Mouse (Mus musculus) hindbrain, embryonic 11.5 days (tissue): ENCODE results near the gene Sec61a2. TPM values are rescaled to one million over a fixed set of nuclear protein-coding genes. Genes with fewer than 3 reads are reported as not detected.
A peak's percentile ranks its signal among the peaks of the same experiment; 100 is the strongest.

Source experiments
- ATAC-seq: fragments of 200-750 bp; cut with Nextera tagmentation; 2 replicates; pipeline ENCODE4 v1.8.0; 2017; ENCODE audit warnings: mild to moderate bottlenecking, moderate TSS enrichment, moderate library complexity; ENCODE audit not compliant: low FRiP score
- DNase-seq: peaks from one replicate; pipeline ENCODE4 v3.0.0-alpha.2; 2015; ENCODE audit warnings: low spot score
- H3K27ac ChIP-seq: fragments of 300-500 bp; sonication (generic); 2 replicates; pipeline ENCODE4 v1.5.1; 2014; ENCODE audit warnings: mild to moderate bottlenecking, low read depth, low read length
- H3K27me3 ChIP-seq: fragments of 300-500 bp; sonication (generic); 2 replicates; pipeline ENCODE4 v1.6.1; 2014; ENCODE audit warnings: mild to moderate bottlenecking, low read length, moderate library complexity, mixed read lengths; ENCODE audit not compliant: control insufficient read depth, insufficient read depth
- H3K36me3 ChIP-seq: fragments of 300-500 bp; sonication (generic); 2 replicates; pipeline ENCODE4 v1.6.1; 2014; ENCODE audit warnings: mild to moderate bottlenecking, low read length, moderate library complexity, mixed read lengths; ENCODE audit not compliant: control insufficient read depth, insufficient read depth
- H3K4me1 ChIP-seq: fragments of 300-500 bp; sonication (generic); replicated peaks from 2 replicates; pipeline ENCODE4 v1.6.1; 2014; ENCODE audit warnings: low read length, mixed read lengths; ENCODE audit not compliant: control insufficient read depth, insufficient read depth
- H3K4me2 ChIP-seq: fragments of 300-500 bp; sonication (generic); replicated peaks from 2 replicates; pipeline ENCODE4 v1.6.1; 2014; ENCODE audit warnings: mild to moderate bottlenecking, low read depth, low read length
- H3K4me3 ChIP-seq: fragments of 300-500 bp; sonication (generic); 2 replicates; pipeline ENCODE4 v1.5.1; 2014; ENCODE audit warnings: low read depth, low read length
- H3K9ac ChIP-seq: fragments of 300-500 bp; sonication (generic); 2 replicates; pipeline ENCODE4 v1.6.1; 2014; ENCODE audit warnings: low read depth, low read length
- H3K9me3 ChIP-seq: fragments of 300-500 bp; sonication (generic); 2 replicates; pipeline ENCODE4 v1.6.1; 2016; ENCODE audit warnings: low read length; ENCODE audit not compliant: control insufficient read depth
- WGBS: fragments of 180-500 bp; shearing (Covaris S2); extraction: QIAGEN DNeasy Blood & Tissue Kit; methylation state at CpG from one replicate; pipeline ENCODE4 v1.1.7; 2014; 5-methylcytosine and 5-hydroxymethylcytosine counted together
- polyA plus RNA-seq: library from polyadenylated mRNA; unstranded; fragments of >200 nt; fragmentation: Nextera tagmentation; extraction: Ambion mirVana; gene quantifications from 2 replicates; pipeline ENCODE4 v1.2.1, GENCODE M21; 2014

Gene Sec61a2
- 78.1 and 85.9 TPM in 2 replicates for polyA plus RNA-seq

DNA sequence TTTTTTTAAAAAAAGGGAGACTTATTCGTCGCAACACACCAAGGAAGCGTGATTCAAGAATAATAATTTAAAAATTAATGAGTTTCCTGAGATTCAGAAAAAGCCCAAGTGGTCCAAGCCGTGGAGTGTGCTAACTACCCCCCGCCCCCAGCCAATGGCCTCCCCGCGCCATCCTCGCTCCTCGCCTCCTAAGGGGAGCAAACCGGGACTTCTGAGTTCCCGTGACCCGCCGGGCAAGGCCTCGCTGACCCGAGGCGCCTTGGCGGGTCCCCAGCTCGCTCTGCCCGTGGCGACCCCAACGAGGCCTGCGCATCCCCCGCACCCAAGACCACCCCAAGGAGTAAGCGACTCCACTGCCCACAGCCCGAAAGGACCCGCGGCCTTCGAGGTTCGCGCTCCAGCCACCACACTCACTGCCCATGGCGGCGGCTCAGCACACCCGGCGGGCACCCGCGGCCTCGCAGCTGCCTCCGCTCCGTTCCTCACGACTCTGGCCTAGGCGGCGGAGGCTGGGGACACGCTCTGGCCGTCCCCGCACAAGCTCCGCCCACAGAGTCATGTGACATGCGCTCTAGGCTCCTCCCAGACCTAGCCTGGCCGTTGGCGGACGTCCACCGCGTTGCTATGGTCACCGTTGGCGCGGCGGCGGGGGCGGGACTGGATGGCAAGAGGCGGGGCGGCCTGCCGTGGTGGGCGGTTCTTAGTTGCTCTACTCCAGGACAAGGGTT lies at the start of gene Sec61a2:
Gene Sec61a2, minus strand, starts transcription at position 590 of the 728 bp plus-strand sequence.
- DNase-seq (peak; percentile 99), ATAC-seq (peak; percentile 100)
- Histone ChIP-seq H3K27ac (peak within 1 kb of the TSS; percentile 75), H3K4me2 (peak within 1 kb of the TSS; percentile 43), H3K4me3 (peak within 1 kb of the TSS; percentile 67), H3K9me3 (no peaks in the 10 kb centered on the region), H3K9ac (peak within 1 kb of the TSS; percentile 77), H3K4me1 (no peaks in the 10 kb centered on the region), H3K27me3 (no peaks in the 10 kb centered on the region), H3K36me3 (0 out of 2 replicates have a peak, but pooled peaks cover 4% of the 10 kb centered on the region)
- under 1% methylated on average over 59 of the region's 62 CpGs for WGBS

DNA sequence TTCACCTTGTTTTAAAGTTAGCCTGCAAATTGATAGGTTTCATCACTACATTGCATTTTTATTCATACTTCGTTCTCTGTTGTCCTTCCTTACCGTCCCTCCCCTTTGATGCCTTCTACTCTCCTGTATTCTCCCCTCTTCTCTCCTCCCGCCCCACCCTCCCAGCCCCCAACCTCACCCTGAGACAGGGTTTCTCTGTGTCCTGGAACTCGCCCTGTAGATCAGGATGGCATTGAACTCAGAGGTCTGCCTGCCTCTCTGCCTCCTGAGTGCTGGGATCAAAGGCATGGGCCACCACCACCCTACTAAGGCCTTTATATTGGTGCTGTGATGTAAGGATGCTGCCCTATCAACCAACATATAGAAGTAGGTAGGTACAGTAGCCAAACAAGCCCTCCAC lies 47.8 kb upstream of the Sec61a2 start:
- no peaks in the 10 kb centered on the region for H3K36me3 ChIP-seq
- 44% methylated on average over 4 of the region's 4 CpGs for WGBS
- no peaks in the 10 kb centered on the region for H3K9me3 ChIP-seq
- peak overlapping the region; percentile 55; the same call in 1 of the 2 replicates for H3K4me3 ChIP-seq
- peak overlapping the region; percentile 70 for H3K4me2 ChIP-seq
- H3K4me1 ChIP-seq, result no peaks in the 10 kb centered on the region
- H3K9ac ChIP-seq, result no peak overlapping the region
- DNase-seq (no peak), ATAC-seq (peak; percentile 21; the same call in 1 of the 2 replicates)
- no peak overlapping the region for H3K27ac ChIP-seq
- no peaks in the 10 kb centered on the region for H3K27me3 ChIP-seq

DNA sequence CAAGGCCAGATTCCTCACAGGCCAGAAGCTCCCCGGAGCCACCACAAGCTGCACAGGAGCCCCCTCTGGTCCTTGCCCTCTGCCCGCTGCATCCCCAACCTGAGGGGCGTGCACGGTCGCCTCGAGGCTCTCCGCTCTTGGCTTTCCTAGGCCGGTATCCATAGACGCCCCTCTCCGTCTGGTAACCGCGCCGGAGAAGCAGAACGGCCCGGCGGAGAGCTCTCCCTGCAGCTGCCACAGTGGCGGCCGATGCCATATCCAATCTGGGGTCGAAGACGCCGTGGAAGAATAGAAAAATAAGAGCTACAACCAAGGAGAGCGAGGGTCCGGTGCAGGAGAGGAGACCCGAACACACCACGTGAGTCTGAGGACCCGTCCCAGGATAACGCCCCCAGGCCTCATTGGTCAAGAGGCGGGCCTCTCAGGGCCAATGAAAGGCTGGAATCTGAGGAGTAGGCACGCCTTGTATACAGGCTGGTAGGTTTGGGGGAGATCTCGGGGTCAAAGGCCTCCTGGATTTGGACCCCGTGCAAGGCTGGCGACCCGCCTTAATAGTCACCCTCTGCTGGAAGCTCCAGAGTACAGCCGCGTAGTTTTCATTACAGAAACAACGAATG lies 47.3 kb upstream of the Sec61a2 start, which contains the start of gene Dhtkd1:
Gene Dhtkd1, minus strand, starts transcription at position 377 of the 617 bp plus-strand sequence.
- Histone ChIP-seq H3K4me1 (no peaks in the 10 kb centered on the region), H3K4me3 (peak within 1 kb of the TSS; percentile 55), H3K4me2 (peak within 1 kb of the TSS; percentile 70), H3K36me3 (no peaks in the 10 kb centered on the region), H3K9me3 (no peaks in the 10 kb centered on the region), H3K9ac (peak within 1 kb of the TSS; percentile 64), H3K27ac (no peak within 1 kb of the TSS), H3K27me3 (no peaks in the 10 kb centered on the region)
- WGBS, result under 1% methylated on average over 36 of the region's 36 CpGs
- ATAC-seq (peak; percentile 98), DNase-seq (peak; percentile 77)

DNA sequence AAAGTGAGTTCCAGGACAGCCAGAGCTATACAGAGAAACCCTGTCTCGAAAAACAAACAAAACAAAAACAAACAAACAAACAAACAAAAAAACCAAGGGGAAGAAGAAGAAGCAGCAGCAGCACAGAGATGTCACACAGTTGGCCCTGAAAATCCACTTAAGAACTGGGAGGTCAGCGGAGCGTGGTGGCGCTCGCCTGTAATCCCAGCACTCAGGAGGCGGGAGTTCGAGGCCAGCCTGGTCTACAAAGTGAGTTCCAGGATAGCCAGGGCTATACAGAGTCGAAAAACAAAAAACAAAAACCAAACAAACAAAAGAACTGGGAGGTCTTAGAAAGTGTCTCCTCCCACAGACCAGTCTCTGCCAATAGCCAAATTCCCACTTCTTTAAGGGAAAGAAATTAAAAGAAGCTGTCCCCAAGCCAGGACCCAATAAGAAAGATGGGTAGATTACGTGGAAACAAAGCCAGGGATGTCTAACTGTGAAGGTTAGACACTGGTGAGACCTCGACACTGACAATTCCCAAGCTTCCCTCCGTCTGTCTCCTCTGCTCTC lies 46.7 kb upstream of the Sec61a2 start:
- Histone ChIP-seq H3K27me3 (no peaks in the 10 kb centered on the region), H3K9me3 (no peaks in the 10 kb centered on the region), H3K9ac (peak overlapping the region; percentile 64), H3K36me3 (no peaks in the 10 kb centered on the region), H3K4me3 (peak overlapping the region; percentile 55), H3K4me2 (peak overlapping the region; percentile 70), H3K27ac (no peak overlapping the region), H3K4me1 (no peaks in the 10 kb centered on the region)
- ATAC-seq (0 out of 2 replicates have a peak, but pooled peaks have one; percentile 8), DNase-seq (peak; percentile 19)
- 55% methylated on average over 11 of the region's 11 CpGs for WGBS

DNA sequence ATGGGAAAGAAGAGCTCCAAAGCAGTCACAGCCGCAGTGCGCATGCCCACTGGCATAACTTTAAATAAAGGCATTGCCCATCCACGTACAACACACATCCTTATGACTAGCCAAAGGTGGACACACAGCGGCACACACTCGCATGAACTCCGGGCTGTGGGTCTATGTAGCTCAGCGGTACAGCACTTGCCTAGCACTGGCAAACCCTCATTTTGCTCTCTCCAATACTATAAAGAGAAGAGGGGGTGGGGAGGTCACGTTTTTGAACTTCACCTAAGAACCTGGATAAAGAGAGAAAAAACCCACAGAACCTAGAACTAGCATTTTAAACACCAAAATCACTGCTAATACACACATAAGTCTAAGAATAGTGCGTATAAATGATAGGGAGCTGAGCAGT lies 45.7 kb upstream of the Sec61a2 start:
- Histone ChIP-seq H3K27ac (no peak overlapping the region), H3K27me3 (no peaks in the 10 kb centered on the region), H3K9ac (no peak overlapping the region), H3K4me1 (no peaks in the 10 kb centered on the region), H3K36me3 (no peaks in the 10 kb centered on the region), H3K4me2 (no peak overlapping the region), H3K9me3 (no peaks in the 10 kb centered on the region), H3K4me3 (no peak overlapping the region)
- ATAC-seq (no peak), DNase-seq (no peak)
- WGBS, result 94% methylated on average over 9 of the region's 9 CpGs

DNA sequence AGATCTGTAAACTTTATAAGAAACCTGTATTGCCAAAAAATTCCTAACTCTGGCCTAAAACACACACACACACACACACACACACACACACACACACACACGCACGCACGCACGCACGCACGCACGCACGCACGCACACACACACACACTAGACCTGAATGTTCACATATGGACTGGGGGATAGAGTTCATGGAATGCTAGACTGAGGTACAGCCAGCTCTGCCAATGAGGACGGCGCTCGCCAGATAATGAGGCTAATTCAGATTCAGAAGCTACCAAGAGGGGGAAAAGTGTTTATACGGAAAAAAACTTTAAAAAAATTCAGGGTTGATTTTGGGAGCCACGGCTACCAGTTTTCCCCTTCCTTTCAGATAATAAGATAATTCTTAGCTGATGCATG lies 44.7 kb upstream of the Sec61a2 start:
- WGBS, result 90% methylated on average over 14 of the region's 14 CpGs
- ATAC-seq (no peak), DNase-seq (no peak)
- no peaks in the 10 kb centered on the region for H3K9me3 ChIP-seq
- no peaks in the 10 kb centered on the region for H3K36me3 ChIP-seq
- no peak overlapping the region for H3K27ac ChIP-seq
- no peak overlapping the region for H3K9ac ChIP-seq
- no peak overlapping the region for H3K4me3 ChIP-seq
- no peaks in the 10 kb centered on the region for H3K4me1 ChIP-seq
- no peak overlapping the region for H3K4me2 ChIP-seq
- H3K27me3 ChIP-seq, result no peaks in the 10 kb centered on the region

DNA sequence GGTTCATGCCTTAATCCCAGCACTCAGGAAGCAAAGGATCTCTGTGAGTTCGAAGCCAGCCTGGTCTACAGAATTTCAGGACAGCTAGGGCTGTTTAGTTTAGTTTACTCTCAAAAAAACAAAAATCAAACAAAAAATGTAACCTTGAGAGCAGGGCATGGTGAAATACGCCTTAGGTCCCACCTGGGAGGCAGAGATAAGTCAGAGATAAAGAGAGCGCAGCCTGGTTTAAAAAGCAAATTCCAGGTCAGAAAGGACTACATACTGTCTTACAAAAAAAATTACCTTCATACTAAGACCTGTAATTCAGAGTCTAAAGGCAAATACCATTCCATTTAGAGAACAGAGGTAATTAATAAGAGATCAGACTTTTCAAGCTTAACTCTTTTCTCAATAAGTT lies 44.1 kb upstream of the Sec61a2 start:
- Histone ChIP-seq H3K9me3 (no peaks in the 10 kb centered on the region), H3K27ac (no peak overlapping the region), H3K9ac (no peak overlapping the region), H3K36me3 (no peaks in the 10 kb centered on the region), H3K4me3 (no peak overlapping the region), H3K4me1 (no peaks in the 10 kb centered on the region), H3K4me2 (no peak overlapping the region), H3K27me3 (no peaks in the 10 kb centered on the region)
- ATAC-seq, result no peak
- no peak for DNase-seq
- 91% methylated on average over 3 of the region's 3 CpGs for WGBS

DNA sequence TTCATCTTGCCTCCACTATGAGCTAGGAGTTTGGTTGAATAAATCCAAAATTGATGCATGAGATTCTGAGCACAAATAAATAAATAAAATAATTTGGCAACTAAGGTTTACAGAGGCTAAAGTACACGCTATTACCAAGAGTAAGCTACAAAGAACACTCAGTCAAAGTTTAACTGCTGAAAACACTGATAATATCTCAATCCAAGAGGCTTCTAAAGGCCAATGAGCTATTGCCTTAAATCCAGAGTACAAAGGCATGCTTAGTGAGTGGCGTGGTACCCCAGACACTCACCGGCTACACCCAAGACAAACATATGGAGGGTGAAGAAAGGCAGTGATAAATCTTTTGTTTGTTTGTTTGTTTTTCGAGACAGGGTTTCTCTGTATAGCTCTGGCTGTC lies 41.3 kb upstream of the Sec61a2 start:
- H3K27me3 ChIP-seq, result no peaks in the 10 kb centered on the region
- no peaks in the 10 kb centered on the region for H3K9me3 ChIP-seq
- ATAC-seq (no peak), DNase-seq (no peak)
- no peaks in the 10 kb centered on the region for H3K4me1 ChIP-seq
- 92% methylated on average over 4 of the region's 4 CpGs for WGBS
- no peak overlapping the region for H3K4me2 ChIP-seq
- no peak overlapping the region for H3K9ac ChIP-seq
- no peak overlapping the region for H3K4me3 ChIP-seq
- H3K36me3 ChIP-seq, result no peaks in the 10 kb centered on the region
- no peak overlapping the region for H3K27ac ChIP-seq
